Mouse (Mus musculus): ENCODE results near the gene 1700001O22Rik. TPM values are rescaled to one million over a fixed set of nuclear protein-coding genes. Genes with fewer than 3 reads are reported as not detected.
A peak's percentile ranks its signal among the peaks of the same experiment; 100 is the strongest.

1700001O22Rik gene
- total RNA-seq, 2 experiments from 2014 or later: 6.8 to 7.0 TPM

GRCm38 (mm10) chr2:30821073-30821472 is 17.6 kb upstream of the 1700001O22Rik start:
- intact Hi-C loops (cut with DNase I): no loop called here

GRCm38 (mm10) chr2:30819873-30820272 is 16.4 kb upstream of the 1700001O22Rik start:
- no peak for DNase-seq (ENCODE audit: low spot score in 2 of 2)
- intact Hi-C loops (cut with DNase I): no loop called here

More at GRCm38 (mm10) chr2:30821073-30821472, 17.6 kb upstream of the 1700001O22Rik start:
- DNase-seq (ENCODE audit: low spot score in 2 of 2): no peak

- DNase-seq (ENCODE audit: low spot score in 2 of 2): no peak
- intact Hi-C loops (cut with DNase I): no loop called here
Measured at GRCm38 (mm10) chr2:30816383-30816782, 12.9 kb upstream of the 1700001O22Rik start.

DNA sequence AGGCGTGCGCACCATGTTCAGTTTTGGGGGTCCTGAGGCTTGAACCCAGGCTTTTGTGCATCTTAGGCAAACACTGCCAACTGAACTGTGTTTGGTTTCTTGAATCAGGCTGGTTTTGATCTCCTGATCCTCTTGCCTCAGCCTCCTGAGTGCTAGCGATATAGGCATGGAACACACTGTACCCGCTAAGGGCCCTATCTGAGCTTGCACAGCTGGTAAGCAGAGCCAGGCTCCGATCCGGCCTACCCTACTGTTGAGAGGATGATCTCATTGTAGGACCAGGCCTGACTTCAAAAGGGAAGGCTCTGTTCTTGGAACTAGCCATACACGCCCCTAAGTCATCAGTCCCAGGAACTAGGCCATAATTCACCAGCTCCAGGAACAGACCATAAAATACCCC is 7.1 kb upstream of the 1700001O22Rik start:
- no peak for DNase-seq (ENCODE audit: low spot score in 2 of 2)
- intact Hi-C loops (cut with DNase I): no loop called here

DNA sequence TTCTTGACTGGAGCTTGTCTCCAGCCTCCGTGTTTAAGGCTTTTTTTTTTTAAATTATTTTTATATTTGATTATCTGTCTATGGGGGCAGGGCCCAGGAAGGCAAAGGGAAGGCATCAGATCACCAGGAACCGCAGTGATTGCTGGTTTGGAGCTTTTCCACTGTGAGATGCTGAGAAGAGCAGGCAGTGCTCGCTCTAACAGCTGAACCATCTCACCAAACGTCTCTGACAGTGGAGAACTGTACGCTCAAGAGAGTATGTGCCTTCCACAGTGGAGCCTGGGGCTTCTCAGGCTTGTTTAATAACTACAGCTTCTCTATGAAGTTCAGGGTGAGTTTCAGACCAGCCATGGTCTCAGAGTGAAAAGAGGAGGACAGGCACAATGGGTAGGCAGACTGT is 6.0 kb upstream of the 1700001O22Rik start:
- intact Hi-C loops (cut with DNase I): loop anchor here (5.0 kb wide), 1 partner anchor 217 kb away; no protein-coding TSS in a partner anchor
- no peak for DNase-seq (ENCODE audit: low spot score in 2 of 2)

- DNase-seq (ENCODE audit: low spot score in 2 of 2): no peak
Measured at GRCm38 (mm10) chr2:30808296-30808655, 4.8 kb upstream of the 1700001O22Rik start.

GRCm38 (mm10) chr2:30807648-30808295 is 4.3 kb upstream of the 1700001O22Rik start, which contains the start of gene Ntmt1:
Gene Ntmt1, plus strand, starts transcription at chr2:30807826.
- DNase-seq (ENCODE audit: low spot score in 2 of 2): peak; percentile 97 to 99
- intact Hi-C loops (cut with DNase I): loop anchor here (5.0 kb wide), 1 partner anchor 215 kb away; no protein-coding TSS in a partner anchor

More at GRCm38 (mm10) chr2:30808296-30808655, 4.8 kb upstream of the 1700001O22Rik start:
- intact Hi-C loops (cut with DNase I): loop anchor here (5.0 kb wide), 1 partner anchor 216 kb away; no protein-coding TSS in a partner anchor

DNA sequence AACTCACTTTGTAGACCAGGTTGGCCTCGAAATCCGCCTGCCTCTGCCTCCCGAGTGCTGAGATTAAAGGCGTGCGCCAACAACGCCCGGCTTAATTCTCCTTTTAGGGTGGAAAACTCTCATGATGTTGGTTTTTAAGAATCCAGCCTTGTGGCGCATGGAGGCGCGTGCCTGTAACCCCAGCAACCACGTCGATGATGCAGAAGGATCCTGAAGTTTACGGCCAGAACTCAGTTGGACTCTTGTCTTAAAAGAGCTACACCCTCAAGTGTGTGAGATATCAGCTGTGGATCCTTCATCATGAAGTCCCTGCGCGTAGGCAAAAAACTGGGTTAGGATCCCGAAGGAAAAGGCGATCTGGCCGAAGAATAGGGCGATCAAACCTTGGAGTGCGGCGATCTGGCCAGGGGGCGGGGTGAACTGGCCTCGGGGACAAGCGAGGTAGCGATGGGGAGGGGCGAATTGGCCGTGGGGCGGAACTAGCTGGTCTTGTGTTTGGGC is 3.7 kb upstream of the 1700001O22Rik start:
- intact Hi-C loops (cut with DNase I): loop anchor here (5.0 kb wide), 1 partner anchor 215 kb away; no protein-coding TSS in a partner anchor
- DNase-seq (ENCODE audit: low spot score in 2 of 2): no peak

GRCm38 (mm10) chr2:30805983-30806382 is 2.5 kb upstream of the 1700001O22Rik start:
- DNase-seq (ENCODE audit: low spot score in 2 of 2): no peak

DNA sequence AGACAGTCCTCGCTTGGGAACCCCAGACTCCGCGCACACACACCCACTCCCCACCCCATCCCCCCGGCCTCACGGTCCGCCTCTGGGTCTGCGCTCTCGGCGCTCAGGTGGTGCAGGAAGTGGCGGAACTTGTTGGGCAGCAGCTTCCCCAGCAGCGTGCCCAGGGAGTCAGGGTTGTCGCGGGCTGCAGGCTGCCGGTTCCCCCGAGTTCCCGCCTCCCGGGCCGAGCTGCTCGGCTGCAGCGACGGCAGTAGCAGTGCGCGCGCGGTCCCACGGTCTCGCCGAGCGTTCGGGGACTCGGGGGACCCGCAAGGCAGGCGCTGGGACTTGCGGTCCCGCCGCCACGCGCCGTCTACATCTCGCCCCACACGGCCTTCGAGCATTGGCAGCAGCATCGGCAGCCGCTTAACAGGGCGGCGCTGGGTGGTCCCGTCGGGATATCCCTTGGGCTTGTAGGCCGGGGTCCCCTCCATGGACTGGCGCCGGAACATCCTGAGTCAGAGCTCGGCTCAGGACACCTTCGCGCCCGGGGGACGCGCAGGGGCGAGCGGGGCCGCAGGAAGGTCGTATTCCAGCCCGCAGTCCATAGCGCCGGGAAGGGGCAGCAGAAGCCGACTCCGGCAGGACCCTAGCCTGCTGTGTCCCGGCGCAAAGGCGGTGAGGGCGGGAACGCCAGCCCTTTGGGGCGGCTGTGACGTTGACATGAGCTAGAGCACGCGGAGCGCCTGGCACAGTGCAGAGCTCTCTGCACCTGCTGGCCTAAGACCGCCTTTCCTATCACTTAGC is 2.2 kb downstream of the 1700001O22Rik start:
- DNase-seq (ENCODE audit: low spot score in 2 of 2): peak in 1 of 2 experiments; percentile 28
- intact Hi-C loops (cut with DNase I): no loop called here

More at GRCm38 (mm10) chr2:30805983-30806382, 2.5 kb upstream of the 1700001O22Rik start:
- intact Hi-C loops (cut with DNase I): loop anchor here (5.0 kb wide), 1 partner anchor 214 kb away; no protein-coding TSS in a partner anchor

- DNase-seq (ENCODE audit: low spot score in 2 of 2): no peak
- intact Hi-C loops (cut with DNase I): no loop called here
Measured at GRCm38 (mm10) chr2:30800671-30801066, 2.8 kb downstream of the 1700001O22Rik start.

DNA sequence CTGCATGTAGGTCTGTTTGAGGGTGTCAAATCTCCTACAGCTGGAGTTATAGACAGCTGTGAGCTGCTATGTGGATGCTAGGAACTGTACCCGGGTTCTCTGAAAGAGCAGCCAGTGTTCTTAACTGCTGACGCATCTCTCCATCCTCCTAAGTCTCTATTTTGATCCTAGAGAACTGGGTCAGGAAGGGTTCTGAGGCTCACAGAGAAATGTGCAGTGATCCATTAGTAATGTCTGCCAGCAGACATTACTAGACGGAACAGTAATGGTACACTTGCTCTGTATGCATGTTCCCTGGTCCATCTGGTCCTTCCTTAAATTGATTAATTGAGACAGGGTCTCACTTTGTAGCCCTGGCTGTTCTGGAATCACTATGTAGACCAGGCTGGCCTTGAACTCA is 4.0 kb downstream of the 1700001O22Rik start:
- peak in 1 of 2 experiments; percentile 35 for DNase-seq (ENCODE audit: low spot score in 2 of 2)
- intact Hi-C loops (cut with DNase I): no loop called here

DNA sequence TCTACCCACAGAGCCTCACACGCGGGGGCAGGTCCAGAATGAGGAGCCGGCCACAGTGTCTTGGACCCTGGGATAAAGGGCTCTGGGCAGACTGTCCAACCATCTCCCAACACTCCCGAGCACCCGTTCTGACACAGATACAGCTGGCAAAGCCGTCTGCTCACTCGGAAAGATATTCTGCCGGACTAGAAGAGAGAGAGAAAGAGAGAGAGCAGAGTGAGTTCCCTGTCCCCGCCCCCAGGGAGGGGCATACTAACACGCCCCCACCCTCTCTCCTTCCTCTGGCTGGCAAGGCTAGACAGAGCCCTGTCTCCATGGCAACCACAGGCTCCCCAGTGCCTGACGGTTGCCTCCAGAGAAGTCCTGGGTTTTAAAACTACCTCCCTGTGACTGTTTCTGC is 7.1 kb downstream of the 1700001O22Rik start:
- peak; percentile 92 to 97 for DNase-seq (ENCODE audit: low spot score in 2 of 2)
- intact Hi-C loops (cut with DNase I): no loop called here

GRCm38 (mm10) chr2:30795889-30796275 is 7.6 kb downstream of the 1700001O22Rik start:
- intact Hi-C loops (cut with DNase I): loop anchor here (2.0 kb wide), 2 partner anchors 83 to 139 kb away; no protein-coding TSS in a partner anchor
- no peak for DNase-seq (ENCODE audit: low spot score in 2 of 2)

DNA sequence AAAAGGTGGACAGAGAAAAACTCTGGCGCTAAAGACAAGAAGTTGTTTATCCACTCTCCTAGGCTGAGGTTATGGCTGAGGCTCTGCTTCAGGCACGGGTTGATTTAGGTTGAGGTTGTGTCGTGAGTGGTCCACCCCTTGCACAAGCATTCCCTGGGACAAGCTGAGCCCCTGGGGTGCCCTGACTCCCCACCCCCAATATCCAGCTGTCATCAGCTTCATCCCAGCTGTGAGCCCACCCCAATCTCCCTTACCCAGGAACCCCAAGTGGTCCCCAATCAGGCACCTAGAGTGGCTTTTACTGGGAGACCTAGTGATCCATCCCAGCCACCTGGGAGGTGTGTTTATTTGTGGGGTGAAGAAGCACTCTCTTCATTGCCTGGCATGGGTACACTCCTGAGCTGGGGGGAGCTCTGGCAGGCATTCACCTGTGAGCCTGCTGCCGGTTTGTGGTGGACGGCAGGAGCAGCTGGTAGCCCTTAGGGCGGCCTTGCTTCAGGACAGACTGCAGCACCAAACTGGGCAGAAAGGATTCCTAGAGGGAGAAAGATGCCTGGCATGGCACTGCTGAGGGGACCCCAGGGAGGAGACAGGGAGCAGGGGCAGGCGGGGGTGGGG is 8.1 kb downstream of the 1700001O22Rik start:
- no peak for DNase-seq (ENCODE audit: low spot score in 2 of 2)
- intact Hi-C loops (cut with DNase I): loop anchor here (2.0 kb wide), 2 partner anchors 83 to 139 kb away; no protein-coding TSS in a partner anchor

DNA sequence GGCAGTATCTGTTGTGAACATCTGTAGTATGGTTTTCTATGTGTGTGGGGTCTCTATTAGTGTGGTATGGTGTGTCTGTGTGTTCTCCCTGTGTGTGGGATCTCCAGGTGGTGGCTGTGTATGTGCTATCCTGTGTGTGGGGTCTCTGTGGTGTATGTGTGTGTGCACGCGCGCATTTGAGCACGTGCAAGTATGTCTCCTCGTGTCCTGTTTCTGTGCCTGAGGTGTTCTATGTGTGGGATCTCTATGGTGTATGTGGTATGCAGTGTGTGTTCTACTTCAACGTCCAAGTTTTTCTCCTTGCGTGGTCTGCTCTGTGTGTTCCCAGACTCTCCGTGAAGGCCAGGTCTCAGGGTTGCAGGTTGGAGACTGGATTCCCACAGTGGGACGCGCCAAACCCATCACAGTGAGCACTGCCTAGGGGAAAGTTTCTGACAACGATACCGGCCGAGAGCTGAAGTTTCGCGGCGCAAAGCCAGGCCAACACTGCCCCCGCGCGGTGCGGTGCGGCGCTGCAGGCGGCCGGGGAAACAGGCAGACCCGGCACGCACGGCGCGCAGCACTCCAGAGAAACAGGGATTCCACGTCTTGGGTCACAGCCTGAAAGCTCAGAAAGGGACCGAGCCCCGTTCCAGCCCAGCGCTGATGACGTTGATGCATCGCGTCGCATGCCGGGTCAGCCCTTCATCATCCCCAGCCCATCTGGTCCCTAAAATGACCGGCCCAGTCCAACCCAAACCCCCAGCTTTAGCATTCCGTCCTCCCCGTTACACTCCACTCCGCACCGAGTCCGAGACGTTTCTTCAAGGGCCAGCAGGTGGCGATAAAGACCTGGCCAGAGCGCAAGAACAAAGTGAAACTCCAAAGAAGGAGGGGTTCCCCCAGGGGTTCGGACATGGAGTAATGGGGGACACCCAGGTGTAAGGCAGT is 9.0 kb downstream of the 1700001O22Rik start:
- DNase-seq (ENCODE audit: low spot score in 2 of 2): peak; percentile 96
- intact Hi-C loops (cut with DNase I): loop anchor here (1.0 to 5.0 kb wide), 6 partner anchors 82 to 358 kb away; no protein-coding TSS in a partner anchor

GRCm38 (mm10) chr2:30792061-30792460 is 11.4 kb downstream of the 1700001O22Rik start:
- intact Hi-C loops (cut with DNase I): loop anchor here (5.0 kb wide), 2 partner anchors 135 to 180 kb away; no protein-coding TSS in a partner anchor
- DNase-seq (ENCODE audit: low spot score in 2 of 2): no peak

- intact Hi-C loops (cut with DNase I): no loop called here
Measured at GRCm38 (mm10) chr2:30787466-30787865, 16.0 kb downstream of the 1700001O22Rik start.

More at GRCm38 (mm10) chr2:30787466-30787865, 16.0 kb downstream of the 1700001O22Rik start:
- no peak for DNase-seq (ENCODE audit: low spot score in 2 of 2)

Data from left cerebral cortex, postnatal 25 days (tissue).